Mouse (Mus musculus): ENCODE data around the gene Lrpap1. TPM values are rescaled to one million over a fixed set of nuclear protein-coding genes. Genes with fewer than 3 reads are reported as not detected.

Lrpap1 gene
- polyA plus RNA-seq, 1 experiment from 2014 or later: 67.0 TPM

DNA sequence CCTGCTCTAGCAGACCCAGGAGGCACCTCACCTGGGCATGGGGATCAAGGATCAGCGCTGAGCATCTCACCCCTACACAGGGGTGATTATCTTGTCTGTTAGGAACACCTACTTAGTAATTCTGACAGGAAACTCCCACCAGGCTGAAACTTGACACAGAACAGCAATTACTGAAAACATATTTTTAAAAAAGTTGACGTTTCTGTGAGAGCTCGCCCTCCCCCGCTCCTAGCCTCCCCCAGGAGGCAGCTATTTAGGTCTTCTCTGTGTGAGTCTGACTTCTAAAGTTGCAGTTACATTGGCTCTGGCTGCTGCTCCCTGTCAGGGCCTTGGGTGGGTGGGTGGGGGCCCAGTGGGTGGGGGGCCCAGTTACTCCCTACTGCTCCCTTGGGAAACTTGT is 6.9 kb upstream of the Lrpap1 start:
- Histone ChIP-seq H3K9me3 (ENCODE audit: control insufficient read depth, low read length) (no peaks in the 10 kb centered on the region), H3K9ac (ENCODE audit: low read length) (no peak overlapping the region), H3K4me3 (ENCODE audit: low read depth, low read length) (no peak overlapping the region), H3K27me3 (ENCODE audit: control insufficient read depth, insufficient read depth, low read length) (no peaks in the 10 kb centered on the region), H3K4me2 (ENCODE audit: low read depth, severe bottlenecking) (no peak overlapping the region), H3K36me3 (ENCODE audit: control insufficient read depth, insufficient read depth, low read length) (no peaks in the 10 kb centered on the region), H3K27ac (replicated peaks; ENCODE audit: low read depth, low read length) (no peak overlapping the region), H3K4me1 (ENCODE audit: control insufficient read depth, insufficient read depth, low read length) (no peaks in the 10 kb centered on the region)
- DNase-seq (ENCODE audit: low spot score): no peak
- no peak for ATAC-seq (ENCODE audit: insufficient number of reproducible peaks, low FRiP score, low TSS enrichment, low read depth)
- 52% methylated on average over 4 of the region's 4 CpGs for WGBS

DNA sequence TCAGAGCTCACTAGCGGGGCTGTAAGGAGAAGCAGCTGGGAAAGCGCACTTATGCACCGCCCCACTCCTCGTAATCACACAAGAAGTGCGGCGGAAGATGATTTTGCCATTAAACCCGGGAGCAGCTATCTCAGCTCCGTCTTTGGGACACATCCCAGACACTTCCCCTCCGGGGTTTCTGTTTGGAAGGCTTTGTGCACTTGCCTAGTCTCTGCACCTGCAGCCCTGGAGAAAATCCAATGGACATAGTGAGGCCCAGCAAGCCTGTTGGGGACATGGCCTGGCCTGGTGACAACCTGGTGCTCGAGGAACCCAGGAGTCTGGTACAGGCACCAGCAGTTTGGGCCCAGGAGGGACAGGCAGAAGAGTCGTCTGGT is 344 bp upstream of the Lrpap1 start:
- Histone ChIP-seq H3K9ac (ENCODE audit: low read length) (no peak overlapping the region), H3K4me2 (ENCODE audit: low read depth, severe bottlenecking) (peak overlapping the region; percentile 44), H3K27me3 (ENCODE audit: control insufficient read depth, insufficient read depth, low read length) (no peaks in the 10 kb centered on the region), H3K4me1 (ENCODE audit: control insufficient read depth, insufficient read depth, low read length) (0 out of 2 replicates have a peak, but pooled peaks cover 2% of the 10 kb centered on the region), H3K4me3 (ENCODE audit: low read depth, low read length) (peak overlapping the region; percentile 53), H3K36me3 (ENCODE audit: control insufficient read depth, insufficient read depth, low read length) (peaks cover 3% of the 10 kb centered on the region; the same call in 1 of the 2 replicates), H3K27ac (replicated peaks; ENCODE audit: low read depth, low read length) (no peak overlapping the region), H3K9me3 (ENCODE audit: control insufficient read depth, low read length) (no peaks in the 10 kb centered on the region)
- WGBS: 12% methylated on average over 11 of the region's 11 CpGs
- no peak for DNase-seq (ENCODE audit: low spot score)
- peak; percentile 22 for ATAC-seq (ENCODE audit: insufficient number of reproducible peaks, low FRiP score, low TSS enrichment, low read depth)

DNA sequence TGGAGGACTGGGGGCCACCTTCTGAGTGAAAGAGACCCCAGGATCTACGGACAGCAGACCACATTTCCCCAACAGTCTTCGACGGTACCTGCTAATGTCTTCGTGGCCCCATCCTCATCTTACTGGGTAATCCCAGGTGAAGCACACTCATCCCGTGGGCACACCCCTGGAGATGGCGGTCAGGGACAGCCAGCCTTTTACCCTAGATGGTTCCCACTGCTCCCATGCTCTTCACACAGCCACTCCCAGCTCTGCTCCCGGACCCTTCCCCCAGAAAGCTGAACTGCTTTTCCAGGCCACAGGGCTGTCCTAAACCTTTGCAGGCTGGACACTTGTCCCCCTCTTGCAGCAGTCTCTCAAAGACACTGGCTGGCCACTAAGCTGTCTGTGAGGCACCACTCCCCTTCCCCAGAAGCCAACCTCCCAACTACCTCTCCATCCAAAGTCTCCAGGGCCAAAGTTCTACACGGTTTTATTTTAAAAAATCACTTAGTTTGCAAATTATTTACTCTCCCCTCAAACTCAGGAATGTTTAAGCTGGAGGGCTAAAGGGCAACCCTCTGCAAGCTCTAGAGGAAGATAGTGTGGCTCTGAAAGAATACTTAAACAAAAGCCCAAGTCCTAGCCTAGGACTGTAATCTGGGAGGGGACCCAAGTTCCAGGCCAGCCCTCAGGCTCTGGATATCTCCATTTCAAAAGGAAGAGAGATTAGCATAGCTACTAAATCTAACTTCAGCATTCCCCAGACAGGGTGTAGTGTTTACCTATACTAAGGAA is 1.2 kb downstream of the Lrpap1 start:
- no peaks in the 10 kb centered on the region for H3K27me3 ChIP-seq (ENCODE audit: control insufficient read depth, insufficient read depth, low read length)
- H3K4me2 ChIP-seq (ENCODE audit: low read depth, severe bottlenecking): peak overlapping the region; percentile 44; the same call in 1 of the 2 replicates
- DNase-seq (ENCODE audit: low spot score) (no peak), ATAC-seq (ENCODE audit: insufficient number of reproducible peaks, low FRiP score, low TSS enrichment, low read depth) (no peak)
- H3K4me1 ChIP-seq (ENCODE audit: control insufficient read depth, insufficient read depth, low read length): 0 out of 2 replicates have a peak, but pooled peaks cover 2% of the 10 kb centered on the region
- H3K9me3 ChIP-seq (ENCODE audit: control insufficient read depth, low read length): no peaks in the 10 kb centered on the region
- H3K27ac ChIP-seq (replicated peaks; ENCODE audit: low read depth, low read length): no peak overlapping the region
- 61% methylated on average over 8 of the region's 8 CpGs for WGBS
- H3K9ac ChIP-seq (ENCODE audit: low read length): no peak overlapping the region
- peaks cover 3% of the 10 kb centered on the region; the same call in 1 of the 2 replicates for H3K36me3 ChIP-seq (ENCODE audit: control insufficient read depth, insufficient read depth, low read length)
- peak overlapping the region; percentile 53; the same call in 1 of the 2 replicates for H3K4me3 ChIP-seq (ENCODE audit: low read depth, low read length)

DNA sequence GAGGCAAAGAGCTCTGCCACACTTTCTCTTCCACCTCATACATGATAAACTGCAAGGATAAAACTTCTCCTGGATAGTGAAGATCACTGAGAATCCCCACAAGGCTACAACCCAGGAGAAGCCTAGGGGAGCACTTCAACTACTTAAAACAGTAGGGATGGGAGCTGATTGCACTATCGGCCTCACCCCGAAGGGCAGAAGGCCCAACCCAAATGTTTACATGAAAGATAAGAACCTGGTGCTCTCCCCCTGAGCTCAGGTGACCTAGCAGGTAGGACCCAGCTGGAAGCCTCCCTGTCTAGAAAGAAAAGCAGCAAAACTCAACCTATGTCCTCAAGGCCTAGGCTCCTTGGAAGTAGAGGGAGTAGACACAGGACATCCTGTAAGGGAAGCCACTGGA is 2.0 kb downstream of the Lrpap1 start:
- Histone ChIP-seq H3K36me3 (ENCODE audit: control insufficient read depth, insufficient read depth, low read length) (peaks cover 6% of the 10 kb centered on the region; the same call in 1 of the 2 replicates), H3K4me3 (ENCODE audit: low read depth, low read length) (no peak overlapping the region), H3K27me3 (ENCODE audit: control insufficient read depth, insufficient read depth, low read length) (no peaks in the 10 kb centered on the region), H3K4me1 (ENCODE audit: control insufficient read depth, insufficient read depth, low read length) (0 out of 2 replicates have a peak, but pooled peaks cover 2% of the 10 kb centered on the region), H3K27ac (replicated peaks; ENCODE audit: low read depth, low read length) (no peak overlapping the region), H3K9ac (ENCODE audit: low read length) (no peak overlapping the region), H3K4me2 (ENCODE audit: low read depth, severe bottlenecking) (no peak overlapping the region), H3K9me3 (ENCODE audit: control insufficient read depth, low read length) (no peaks in the 10 kb centered on the region)
- no peak for DNase-seq (ENCODE audit: low spot score)
- no peak for ATAC-seq (ENCODE audit: insufficient number of reproducible peaks, low FRiP score, low TSS enrichment, low read depth)
- 82% methylated on average over 2 of the region's 2 CpGs for WGBS

DNA sequence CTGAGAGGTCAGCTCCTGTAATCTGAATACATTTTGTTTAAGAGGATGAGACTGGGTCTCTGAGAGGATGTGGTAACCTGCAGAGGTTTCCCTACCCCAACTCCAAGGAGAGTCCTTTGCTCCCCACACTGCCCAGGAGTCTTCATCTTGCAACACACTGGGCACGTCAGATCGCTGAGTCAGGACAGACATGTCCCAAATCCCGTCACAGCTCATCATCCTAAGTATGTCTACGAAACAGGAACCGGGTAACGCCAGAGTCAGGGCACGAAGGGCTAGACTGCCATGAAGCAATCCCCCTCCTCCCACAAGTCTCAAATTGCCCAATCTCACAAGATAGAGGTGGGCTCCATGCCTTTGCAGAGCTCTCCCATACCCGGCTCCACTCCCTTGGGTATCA is 2.5 kb downstream of the Lrpap1 start:
- H3K4me1 ChIP-seq (ENCODE audit: control insufficient read depth, insufficient read depth, low read length): 0 out of 2 replicates have a peak, but pooled peaks cover 2% of the 10 kb centered on the region
- no peak overlapping the region for H3K4me2 ChIP-seq (ENCODE audit: low read depth, severe bottlenecking)
- no peak overlapping the region for H3K4me3 ChIP-seq (ENCODE audit: low read depth, low read length)
- DNase-seq (ENCODE audit: low spot score) (no peak), ATAC-seq (ENCODE audit: insufficient number of reproducible peaks, low FRiP score, low TSS enrichment, low read depth) (no peak)
- no peaks in the 10 kb centered on the region for H3K9me3 ChIP-seq (ENCODE audit: control insufficient read depth, low read length)
- H3K27ac ChIP-seq (replicated peaks; ENCODE audit: low read depth, low read length): no peak overlapping the region
- H3K9ac ChIP-seq (ENCODE audit: low read length): no peak overlapping the region
- WGBS: 88% methylated on average over 8 of the region's 8 CpGs
- no peaks in the 10 kb centered on the region for H3K27me3 ChIP-seq (ENCODE audit: control insufficient read depth, insufficient read depth, low read length)
- peaks cover 7% of the 10 kb centered on the region; the same call in 1 of the 2 replicates for H3K36me3 ChIP-seq (ENCODE audit: control insufficient read depth, insufficient read depth, low read length)

- H3K27ac ChIP-seq (replicated peaks; ENCODE audit: low read depth, low read length): no peak overlapping the region
- H3K9ac ChIP-seq (ENCODE audit: low read length): no peak overlapping the region
- no peak overlapping the region for H3K4me2 ChIP-seq (ENCODE audit: low read depth, severe bottlenecking)
- 84% methylated on average over 3 of the region's 3 CpGs for WGBS
- no peaks in the 10 kb centered on the region for H3K9me3 ChIP-seq (ENCODE audit: control insufficient read depth, low read length)
- peaks cover 7% of the 10 kb centered on the region; the same call in 1 of the 2 replicates for H3K36me3 ChIP-seq (ENCODE audit: control insufficient read depth, insufficient read depth, low read length)
- H3K4me1 ChIP-seq (ENCODE audit: control insufficient read depth, insufficient read depth, low read length): no peaks in the 10 kb centered on the region
- no peak overlapping the region for H3K4me3 ChIP-seq (ENCODE audit: low read depth, low read length)
- DNase-seq (ENCODE audit: low spot score) (no peak), ATAC-seq (ENCODE audit: insufficient number of reproducible peaks, low FRiP score, low TSS enrichment, low read depth) (no peak)
- no peaks in the 10 kb centered on the region for H3K27me3 ChIP-seq (ENCODE audit: control insufficient read depth, insufficient read depth, low read length)
Observed at GRCm38 (mm10) chr5:35091636-35092035, 13.9 kb downstream of the Lrpap1 start.

DNA sequence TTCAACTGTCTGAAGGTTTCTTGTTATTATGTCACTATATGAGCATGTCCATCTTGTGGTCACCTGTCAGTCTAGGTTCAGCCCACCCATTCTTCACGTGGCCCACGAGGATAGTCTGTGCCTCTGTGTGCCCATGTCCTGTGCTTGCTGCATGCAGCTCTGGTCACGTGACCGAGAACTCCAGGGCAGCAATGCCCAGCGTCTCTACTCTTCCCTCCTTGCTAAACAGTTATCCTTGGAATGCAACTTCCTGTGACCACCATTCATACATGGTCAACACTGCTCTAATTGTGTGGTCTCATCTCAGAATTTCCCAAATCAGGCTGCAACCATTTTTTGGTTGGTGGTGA is 16.0 kb downstream of the Lrpap1 start:
- no peak overlapping the region for H3K27ac ChIP-seq (replicated peaks; ENCODE audit: low read depth, low read length)
- H3K9me3 ChIP-seq (ENCODE audit: control insufficient read depth, low read length): no peaks in the 10 kb centered on the region
- peaks cover 2% of the 10 kb centered on the region; the same call in 1 of the 2 replicates for H3K36me3 ChIP-seq (ENCODE audit: control insufficient read depth, insufficient read depth, low read length)
- no peaks in the 10 kb centered on the region for H3K4me1 ChIP-seq (ENCODE audit: control insufficient read depth, insufficient read depth, low read length)
- H3K27me3 ChIP-seq (ENCODE audit: control insufficient read depth, insufficient read depth, low read length): no peaks in the 10 kb centered on the region
- no peak overlapping the region for H3K4me3 ChIP-seq (ENCODE audit: low read depth, low read length)
- DNase-seq (ENCODE audit: low spot score) (no peak), ATAC-seq (ENCODE audit: insufficient number of reproducible peaks, low FRiP score, low TSS enrichment, low read depth) (no peak)
- H3K4me2 ChIP-seq (ENCODE audit: low read depth, severe bottlenecking): no peak overlapping the region
- 77% methylated on average over 5 of the region's 5 CpGs for WGBS
- H3K9ac ChIP-seq (ENCODE audit: low read length): no peak overlapping the region

GRCm38 (mm10) chr5:35088785-35089613 is 16.6 kb downstream of the Lrpap1 start:
- ATAC-seq (ENCODE audit: insufficient number of reproducible peaks, low FRiP score, low TSS enrichment, low read depth) (no peak), DNase-seq (ENCODE audit: low spot score) (peak; percentile 80)
- no peak overlapping the region for H3K4me3 ChIP-seq (ENCODE audit: low read depth, low read length)
- H3K27me3 ChIP-seq (ENCODE audit: control insufficient read depth, insufficient read depth, low read length): no peaks in the 10 kb centered on the region
- H3K4me2 ChIP-seq (ENCODE audit: low read depth, severe bottlenecking): no peak overlapping the region
- H3K9me3 ChIP-seq (ENCODE audit: control insufficient read depth, low read length): no peaks in the 10 kb centered on the region
- 67% methylated on average over 9 of the region's 9 CpGs for WGBS
- no peaks in the 10 kb centered on the region; the same call in 1 of the 2 replicates for H3K36me3 ChIP-seq (ENCODE audit: control insufficient read depth, insufficient read depth, low read length)
- no peaks in the 10 kb centered on the region for H3K4me1 ChIP-seq (ENCODE audit: control insufficient read depth, insufficient read depth, low read length)
- no peak overlapping the region for H3K27ac ChIP-seq (replicated peaks; ENCODE audit: low read depth, low read length)
- H3K9ac ChIP-seq (ENCODE audit: low read length): no peak overlapping the region
